Comparison of ENCODE assay signal across 19 mouse cellular contexts in the genomic region with DNA sequence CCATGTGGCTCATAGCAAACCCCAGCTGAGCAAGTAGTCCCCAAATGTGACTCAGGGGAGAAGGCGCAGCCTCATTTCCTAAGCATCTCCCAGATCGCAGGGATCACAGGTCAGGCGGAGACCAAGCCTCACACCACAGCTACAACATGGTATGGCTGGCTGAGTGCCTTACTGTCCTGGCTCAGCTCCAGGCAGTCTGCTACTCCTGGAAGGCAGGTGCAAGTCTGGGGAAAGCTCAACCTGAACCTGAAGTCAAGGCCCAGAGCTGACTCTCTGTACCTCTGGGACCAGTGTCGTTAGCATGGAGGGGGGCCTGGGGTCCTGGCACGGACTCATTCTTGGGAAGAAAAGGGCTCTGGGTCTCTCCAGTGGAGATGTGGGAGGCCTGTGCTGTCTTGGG.
DNase-seq lines count a peak whose midpoint lies in the region; ATAC-seq and TF ChIP-seq lines count a peak whose summit lies in the region.
"Had no signal": no experiment of that assay in that cellular context is flagged by ENCODE, and none has a peak within 500 bp of the region (broad histone marks: within the 10 kb centered on the region; RNA-seq: fewer than 3 reads in every experiment).

No protein-coding gene starts in this region.

- no peak overlapping the region for H3K9ac ChIP-seq in kidney, embryonic 16.5 days (replicated peaks; ENCODE audit: low read length)
- H3K9ac ChIP-seq: embryonic facial prominence, embryonic 13.5 days; neural tube, embryonic 13.5 days had no signal

- no peaks in the 10 kb centered on the region for H3K36me3 ChIP-seq in kidney, adult 2 months (ENCODE audit: control insufficient read depth, insufficient read depth, low read length)
- no peaks in the 10 kb centered on the region for H3K36me3 ChIP-seq in kidney, embryonic 16.5 days (ENCODE audit: insufficient read depth, low read length)
- H3K36me3 ChIP-seq: embryonic facial prominence, embryonic 13.5 days; neural tube, embryonic 13.5 days had no signal

- TF ChIP-seq CTCF in kidney, adult 2 months (conservative IDR thresholded peaks at IDR 0.05; ENCODE audit: insufficient read depth, insufficient read length, low read depth, low read length) = no peak
- no peak for TF ChIP-seq CTCF in brain, embryonic 14.5 days (IDR thresholded peaks at IDR 0.05; ENCODE audit: borderline replicate concordance, extremely low read depth, insufficient read depth, insufficient read length)

- no peaks in the 10 kb centered on the region for H3K9me3 ChIP-seq in kidney, embryonic 16.5 days (ENCODE audit: low read length)
- H3K9me3 ChIP-seq: embryonic facial prominence, embryonic 13.5 days; neural tube, embryonic 13.5 days had no signal

- H3K27ac ChIP-seq in kidney, adult 2 months (ENCODE audit: insufficient read depth, low read depth, low read length) = no peak overlapping the region
- no peak overlapping the region for H3K27ac ChIP-seq in kidney, embryonic 16.5 days (ENCODE audit: low read length)
- H3K27ac ChIP-seq: embryonic facial prominence, embryonic 13.5 days; neural tube, embryonic 13.5 days had no signal

- H3K4me1 ChIP-seq in kidney, adult 2 months (ENCODE audit: control insufficient read depth, insufficient read depth, low read length) = no peaks in the 10 kb centered on the region
- H3K4me1 ChIP-seq in kidney, embryonic 16.5 days (ENCODE audit: insufficient read depth, low read length) = peaks cover 16% of the 10 kb centered on the region
- H3K4me1 ChIP-seq: embryonic facial prominence, embryonic 13.5 days had no signal

- DNase-seq in adrenal gland, postnatal 10 days = peak; percentile 7
- no peak for DNase-seq in adrenal gland, postnatal 4 days (ENCODE audit: low spot score in 2 of 2)
- peak; percentile 11 for DNase-seq in kidney, adult 2 months
- peak; percentile 38 for DNase-seq in brain, embryonic 14.5 days (ENCODE audit: low read depth)
- peak; percentile 78 to 82 for DNase-seq in cerebellum, postnatal 14 days
- DNase-seq in right cerebral cortex, postnatal 4 days = no peak
- DNase-seq: heart, postnatal 14 days; layer of hippocampus, postnatal 36 days; lung, adult 2 months; lung, postnatal 4 days; right cerebral cortex, postnatal 25 days; thymus, postnatal 14 days had no signal

- WGBS in kidney, adult 2 months = 61% methylated on average over 5 of the region's 5 CpGs
- 86% methylated on average over 5 of the region's 5 CpGs for WGBS in kidney, embryonic 16.5 days

- no peak for TF ChIP-seq POLR2A in kidney, adult 2 months (IDR thresholded peaks at IDR 0.05; ENCODE audit: low read depth, low read length)
- TF ChIP-seq POLR2A in brain, embryonic 14.5 days (IDR thresholded peaks at IDR 0.05; ENCODE audit: borderline replicate concordance, extremely low read depth, insufficient read depth, insufficient read length, poor library complexity, severe bottlenecking) = no peak

- no peak overlapping the region for H3K4me2 ChIP-seq in kidney, embryonic 16.5 days (replicated peaks; ENCODE audit: low read depth, low read length)
- H3K4me2 ChIP-seq: embryonic facial prominence, embryonic 13.5 days; heart, embryonic 11.5 days; midbrain, embryonic 11.5 days; neural tube, embryonic 13.5 days had no signal

- no peaks in the 10 kb centered on the region for H3K27me3 ChIP-seq in kidney, adult 2 months (replicated peaks; ENCODE audit: control insufficient read depth, insufficient read depth, low read length)
- no peaks in the 10 kb centered on the region for H3K27me3 ChIP-seq in kidney, embryonic 16.5 days (ENCODE audit: insufficient read depth, low read length)
- H3K27me3 ChIP-seq: embryonic facial prominence, embryonic 13.5 days had no signal

- no peak for ATAC-seq in kidney, embryonic 16.5 days (ENCODE audit: low FRiP score, low TSS enrichment)
- no peak for ATAC-seq in erythroblast, adult 5-6 weeks (replicated peaks; ENCODE audit: low FRiP score, poor library complexity, severe bottlenecking)
- ATAC-seq: hindbrain, embryonic 16.5 days had no signal

- no peak overlapping the region for H3K4me3 ChIP-seq in kidney, adult 2 months (ENCODE audit: insufficient read depth, low read depth, low read length)
- H3K4me3 ChIP-seq in kidney, embryonic 16.5 days (ENCODE audit: low read length) = no peak overlapping the region
- H3K4me3 ChIP-seq: embryonic facial prominence, embryonic 13.5 days; neural tube, embryonic 13.5 days had no signal

Comparison
In these comparisons a context has a peak if more than half of its experiments do, and no peak if none do; other contexts are left out.
1. DNase-seq: peak in adrenal gland, postnatal 10 days (single experiment), kidney, adult 2 months (single experiment), brain, embryonic 14.5 days (single experiment) and cerebellum, postnatal 14 days (2 of 2); none in adrenal gland, postnatal 4 days (0 of 2) and right cerebral cortex, postnatal 4 days (single experiment).